Mouse (Mus musculus): ENCODE measurements around the gene Gpr146. TPM values are rescaled to one million over a fixed set of nuclear protein-coding genes. Genes with fewer than 3 reads are reported as not detected.

The Gpr146 gene
- polyA plus RNA-seq, 1 experiment from 2014 or later, result 1.8 TPM

- no peak overlapping the region for H3K4me2 ChIP-seq (ENCODE audit: low read length)
- H3K27ac ChIP-seq (ENCODE audit: low read length), result no peak overlapping the region
- H3K9me3 ChIP-seq (ENCODE audit: control insufficient read depth, low read length), result no peaks in the 10 kb centered on the region
- no peak overlapping the region for H3K9ac ChIP-seq (replicated peaks; ENCODE audit: low read depth, low read length)
- peaks cover 17% of the 10 kb centered on the region for H3K4me1 ChIP-seq (replicated peaks; ENCODE audit: control insufficient read depth, insufficient read depth, low read length)
- H3K27me3 ChIP-seq (replicated peaks; ENCODE audit: control insufficient read depth, insufficient read depth, low read length), result no peaks in the 10 kb centered on the region
- H3K36me3 ChIP-seq (ENCODE audit: control insufficient read depth, insufficient read depth), result no peaks in the 10 kb centered on the region
- ATAC-seq, result no peak
- WGBS, result 97% methylated on average over 7 of the region's 7 CpGs
- H3K4me3 ChIP-seq (replicated peaks; ENCODE audit: low read length), result no peak overlapping the region
These were observed 717 bp downstream of the Gpr146 start for GRCm38 (mm10) chr5:139378271-139378556.

DNA sequence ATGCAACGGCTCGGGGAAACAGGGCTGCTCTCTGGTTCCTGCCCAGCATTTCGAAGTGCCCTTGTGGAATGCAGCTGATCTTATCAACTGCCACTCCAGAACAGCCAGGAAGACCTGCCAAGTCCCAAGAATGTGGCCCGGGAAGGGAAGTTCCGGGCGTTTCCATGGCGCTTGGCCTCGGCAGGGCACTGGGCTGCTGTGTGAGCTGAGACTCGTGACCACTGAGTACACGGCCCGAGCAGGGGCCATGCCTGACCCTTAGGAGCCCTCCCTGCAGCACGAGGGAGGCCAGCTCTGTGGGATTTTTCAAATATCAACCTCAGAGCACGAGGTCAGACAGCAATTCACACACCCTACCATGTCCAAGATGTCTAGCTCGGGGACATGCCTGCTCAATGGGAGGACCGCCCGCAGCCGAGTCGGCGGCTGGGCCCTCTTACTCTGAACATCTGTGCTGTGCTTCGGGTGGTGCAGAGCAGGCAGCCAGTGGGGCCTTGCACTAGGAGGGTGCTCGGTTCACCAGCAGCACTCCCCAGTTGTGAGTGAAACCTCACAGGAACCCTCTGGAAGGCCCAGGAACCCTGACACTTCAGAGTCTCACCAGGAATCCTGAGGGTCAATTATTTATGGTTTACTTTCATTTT lies 1.6 kb downstream of the Gpr146 start:
- Histone ChIP-seq H3K36me3 (ENCODE audit: control insufficient read depth, insufficient read depth) (no peaks in the 10 kb centered on the region), H3K4me3 (replicated peaks; ENCODE audit: low read length) (no peak overlapping the region), H3K9ac (replicated peaks; ENCODE audit: low read depth, low read length) (no peak overlapping the region), H3K4me1 (replicated peaks; ENCODE audit: control insufficient read depth, insufficient read depth, low read length) (peaks cover 17% of the 10 kb centered on the region), H3K27ac (ENCODE audit: low read length) (0 out of 2 replicates have a peak overlapping the region, but pooled peaks have one; percentile 6), H3K27me3 (replicated peaks; ENCODE audit: control insufficient read depth, insufficient read depth, low read length) (no peaks in the 10 kb centered on the region), H3K9me3 (ENCODE audit: control insufficient read depth, low read length) (no peaks in the 10 kb centered on the region), H3K4me2 (ENCODE audit: low read length) (no peak overlapping the region)
- ATAC-seq, result 0 out of 2 replicates have a peak, but pooled peaks have one; percentile 37
- 57% methylated on average over 21 of the region's 21 CpGs for WGBS

GRCm38 (mm10) chr5:139379771-139380384 lies 2.4 kb downstream of the Gpr146 start:
- WGBS, result 19% methylated on average over 8 of the region's 8 CpGs
- no peaks in the 10 kb centered on the region for H3K36me3 ChIP-seq (ENCODE audit: control insufficient read depth, insufficient read depth)

DNA sequence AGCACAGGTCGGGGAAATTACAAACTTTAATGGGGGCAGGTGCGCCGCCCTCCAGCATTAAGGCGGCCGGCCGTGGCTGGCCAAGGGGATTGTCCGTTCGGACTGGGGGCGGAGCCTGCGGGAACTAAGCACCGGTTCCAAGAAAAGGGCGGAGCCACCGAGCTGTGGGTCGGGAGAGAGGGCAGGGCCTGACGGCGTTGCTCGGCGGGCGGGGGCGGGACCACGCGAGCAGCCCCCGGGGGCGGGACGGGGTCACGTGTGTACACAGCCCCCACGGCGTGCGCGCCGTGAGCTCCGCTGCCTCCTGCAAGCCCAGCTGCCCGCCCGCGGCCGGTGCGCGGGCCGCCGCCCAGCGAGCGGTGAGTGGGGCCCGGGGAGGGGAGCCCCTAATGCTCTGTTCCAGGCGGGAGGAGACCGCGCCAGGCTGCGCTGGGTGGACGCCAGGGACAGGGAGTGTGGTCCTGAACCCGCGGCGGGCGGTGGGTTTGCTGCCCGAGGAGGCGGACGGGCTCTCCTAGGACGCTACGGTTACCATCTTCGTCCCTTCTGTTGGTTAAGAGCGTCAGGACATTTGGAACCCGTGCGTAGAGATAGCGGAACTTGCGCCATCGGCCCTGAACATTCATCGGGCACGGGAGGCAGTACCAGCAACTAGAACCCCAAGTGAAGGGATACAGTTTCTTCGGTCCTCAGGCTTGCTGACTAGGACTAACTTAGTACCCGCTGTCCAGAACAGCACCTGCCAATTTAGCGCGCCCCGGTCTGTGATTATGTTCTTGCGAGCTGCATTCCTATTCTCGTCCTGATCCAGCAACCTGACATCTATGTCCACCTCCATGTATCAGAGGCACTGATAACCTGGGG lies 3.1 kb downstream of the Gpr146 start:
- Histone ChIP-seq H3K4me3 (replicated peaks; ENCODE audit: low read length) (peak overlapping the region; percentile 47), H3K27ac (ENCODE audit: low read length) (no peak overlapping the region), H3K4me2 (ENCODE audit: low read length) (peak overlapping the region; percentile 82), H3K9ac (replicated peaks; ENCODE audit: low read depth, low read length) (peak overlapping the region; percentile 67), H3K36me3 (ENCODE audit: control insufficient read depth, insufficient read depth) (no peaks in the 10 kb centered on the region), H3K9me3 (ENCODE audit: control insufficient read depth, low read length) (no peaks in the 10 kb centered on the region), H3K4me1 (replicated peaks; ENCODE audit: control insufficient read depth, insufficient read depth, low read length) (peaks cover 17% of the 10 kb centered on the region), H3K27me3 (replicated peaks; ENCODE audit: control insufficient read depth, insufficient read depth, low read length) (no peaks in the 10 kb centered on the region)
- 1% methylated on average over 70 of the region's 73 CpGs for WGBS
- peak; percentile 79 for ATAC-seq

More at GRCm38 (mm10) chr5:139379771-139380384, 2.4 kb downstream of the Gpr146 start:
- peaks cover 17% of the 10 kb centered on the region for H3K4me1 ChIP-seq (replicated peaks; ENCODE audit: control insufficient read depth, insufficient read depth, low read length)
- no peak overlapping the region for H3K27ac ChIP-seq (ENCODE audit: low read length)
- H3K9me3 ChIP-seq (ENCODE audit: control insufficient read depth, low read length), result no peaks in the 10 kb centered on the region
- H3K4me3 ChIP-seq (replicated peaks; ENCODE audit: low read length), result peak overlapping the region; percentile 47
- H3K27me3 ChIP-seq (replicated peaks; ENCODE audit: control insufficient read depth, insufficient read depth, low read length), result no peaks in the 10 kb centered on the region
- ATAC-seq, result no peak; the same call in 1 of the 2 replicates
- H3K4me2 ChIP-seq (ENCODE audit: low read length), result peak overlapping the region; percentile 82
- peak overlapping the region; percentile 67; the same call in 1 of the 2 replicates for H3K9ac ChIP-seq (replicated peaks; ENCODE audit: low read depth, low read length)

GRCm38 (mm10) chr5:139381586-139382513 lies 4.4 kb downstream of the Gpr146 start:
- Histone ChIP-seq H3K4me3 (replicated peaks; ENCODE audit: low read length) (no peak overlapping the region), H3K9me3 (ENCODE audit: control insufficient read depth, low read length) (no peaks in the 10 kb centered on the region), H3K27me3 (replicated peaks; ENCODE audit: control insufficient read depth, insufficient read depth, low read length) (no peaks in the 10 kb centered on the region), H3K36me3 (ENCODE audit: control insufficient read depth, insufficient read depth) (no peaks in the 10 kb centered on the region), H3K4me1 (replicated peaks; ENCODE audit: control insufficient read depth, insufficient read depth, low read length) (peaks cover 17% of the 10 kb centered on the region), H3K9ac (replicated peaks; ENCODE audit: low read depth, low read length) (no peak overlapping the region), H3K4me2 (ENCODE audit: low read length) (no peak overlapping the region), H3K27ac (ENCODE audit: low read length) (no peak overlapping the region)
- ATAC-seq, result no peak
- 87% methylated on average over 18 of the region's 18 CpGs for WGBS

- no peak overlapping the region for H3K27ac ChIP-seq (ENCODE audit: low read length)
- 78% methylated on average over 8 of the region's 8 CpGs for WGBS
- H3K36me3 ChIP-seq (ENCODE audit: control insufficient read depth, insufficient read depth), result no peaks in the 10 kb centered on the region
- no peaks in the 10 kb centered on the region for H3K27me3 ChIP-seq (replicated peaks; ENCODE audit: control insufficient read depth, insufficient read depth, low read length)
- no peak for ATAC-seq
- H3K9ac ChIP-seq (replicated peaks; ENCODE audit: low read depth, low read length), result no peak overlapping the region
- no peaks in the 10 kb centered on the region for H3K9me3 ChIP-seq (ENCODE audit: control insufficient read depth, low read length)
- no peak overlapping the region for H3K4me3 ChIP-seq (replicated peaks; ENCODE audit: low read length)
- H3K4me1 ChIP-seq (replicated peaks; ENCODE audit: control insufficient read depth, insufficient read depth, low read length), result peaks cover 14% of the 10 kb centered on the region
- no peak overlapping the region for H3K4me2 ChIP-seq (ENCODE audit: low read length)
These were observed 5.3 kb downstream of the Gpr146 start for GRCm38 (mm10) chr5:139382760-139383159.

DNA sequence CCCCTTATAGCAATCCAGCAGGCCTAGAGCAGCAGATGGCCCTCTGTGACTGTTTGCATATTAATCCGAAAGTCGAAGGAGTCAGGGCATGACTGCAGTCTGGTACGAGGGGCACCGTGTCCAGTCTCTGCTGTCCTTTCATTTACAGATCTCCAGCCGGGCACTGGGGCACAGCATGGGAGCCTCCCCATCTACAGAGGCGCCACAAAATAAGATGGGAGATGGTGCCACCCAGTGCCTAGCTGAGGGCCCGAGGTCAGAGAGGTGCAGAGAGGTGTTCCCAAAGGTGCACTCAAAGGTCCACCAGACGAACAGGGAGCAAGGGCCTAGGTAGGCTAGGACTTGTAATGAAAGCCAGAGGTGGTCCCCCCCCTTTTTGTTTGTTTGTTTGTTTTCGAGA lies 5.7 kb downstream of the Gpr146 start:
- no peaks in the 10 kb centered on the region for H3K27me3 ChIP-seq (replicated peaks; ENCODE audit: control insufficient read depth, insufficient read depth, low read length)
- no peak for ATAC-seq
- no peaks in the 10 kb centered on the region for H3K36me3 ChIP-seq (ENCODE audit: control insufficient read depth, insufficient read depth)
- no peak overlapping the region for H3K27ac ChIP-seq (ENCODE audit: low read length)
- H3K9me3 ChIP-seq (ENCODE audit: control insufficient read depth, low read length), result no peaks in the 10 kb centered on the region
- H3K4me2 ChIP-seq (ENCODE audit: low read length), result no peak overlapping the region
- peaks cover 16% of the 10 kb centered on the region for H3K4me1 ChIP-seq (replicated peaks; ENCODE audit: control insufficient read depth, insufficient read depth, low read length)
- 82% methylated on average over 9 of the region's 9 CpGs for WGBS
- H3K4me3 ChIP-seq (replicated peaks; ENCODE audit: low read length), result no peak overlapping the region
- H3K9ac ChIP-seq (replicated peaks; ENCODE audit: low read depth, low read length), result no peak overlapping the region

DNA sequence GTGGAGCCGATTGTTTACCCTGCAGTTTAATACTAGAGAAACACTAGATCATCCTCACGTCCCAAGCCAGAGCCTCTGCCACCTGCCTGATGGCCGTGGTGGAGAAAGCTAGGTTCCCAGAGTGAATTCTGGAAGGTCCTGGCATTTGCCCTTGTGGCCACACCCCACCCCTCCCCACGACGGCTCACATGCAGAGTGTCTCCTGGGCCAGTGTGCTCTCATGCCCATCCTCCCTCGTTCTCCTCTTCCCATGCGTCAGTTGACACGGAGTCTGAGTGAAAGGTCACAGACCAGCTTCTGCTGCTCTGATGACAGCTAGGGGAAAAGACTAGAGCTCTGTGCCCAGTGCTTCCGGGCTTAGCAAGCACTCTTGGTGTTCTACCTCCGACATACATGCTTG lies 7.0 kb downstream of the Gpr146 start:
- H3K9me3 ChIP-seq (ENCODE audit: control insufficient read depth, low read length), result no peaks in the 10 kb centered on the region
- no peak for ATAC-seq
- no peak overlapping the region for H3K4me2 ChIP-seq (ENCODE audit: low read length)
- H3K9ac ChIP-seq (replicated peaks; ENCODE audit: low read depth, low read length), result no peak overlapping the region
- no peaks in the 10 kb centered on the region for H3K36me3 ChIP-seq (ENCODE audit: control insufficient read depth, insufficient read depth)
- 84% methylated on average over 10 of the region's 10 CpGs for WGBS
- no peak overlapping the region for H3K27ac ChIP-seq (ENCODE audit: low read length)
- no peaks in the 10 kb centered on the region for H3K27me3 ChIP-seq (replicated peaks; ENCODE audit: control insufficient read depth, insufficient read depth, low read length)
- peaks cover 15% of the 10 kb centered on the region for H3K4me1 ChIP-seq (replicated peaks; ENCODE audit: control insufficient read depth, insufficient read depth, low read length)
- H3K4me3 ChIP-seq (replicated peaks; ENCODE audit: low read length), result no peak overlapping the region

Data from forebrain, embryonic 16.5 days (tissue).